Mouse (Mus musculus): ENCODE data around the gene Acsf2.

- TF ChIP-seq CTCF (IDR thresholded peaks at IDR 0.05; ENCODE audit: low read depth, low read length) (no peak), TAL1 (conservative IDR thresholded peaks at IDR 0.05; ENCODE audit: low read depth, low read length) (no peak), GATA2 (IDR thresholded peaks at IDR 0.05; ENCODE audit: borderline replicate concordance, low read depth, low read length) (no peak)
Observed at GRCm38 (mm10) chr11:94580111-94580740, 21.4 kb downstream of the Acsf2 start.
